ENCODE assay signal across 10 mouse cellular contexts in genomic region chr17:50545274-50545673, GRCm38 (mm10). TPM values are rescaled to one million over a fixed set of nuclear protein-coding genes. Genes with fewer than 3 reads are reported as not detected.
DNase-seq lines count a peak whose midpoint lies in the region; ATAC-seq and TF ChIP-seq lines count a peak whose summit lies in the region.
"Had no signal": no experiment of that assay in that cellular context is flagged by ENCODE, and none has a peak within 500 bp of the region (broad histone marks: within the 10 kb centered on the region; RNA-seq: fewer than 3 reads in every experiment).

No protein-coding gene starts in this region.

- no peaks in the 10 kb centered on the region for H3K4me1 ChIP-seq in hindbrain, postnatal 0 days (ENCODE audit: insufficient read depth, low read length)
- no peaks in the 10 kb centered on the region for H3K4me1 ChIP-seq in hindbrain, embryonic 11.5 days (replicated peaks; ENCODE audit: control insufficient read depth, insufficient read depth, low read length)
- no peaks in the 10 kb centered on the region for H3K4me1 ChIP-seq in intestine, embryonic 14.5 days (replicated peaks; ENCODE audit: control insufficient read depth, insufficient read depth, low read length)
- H3K4me1 ChIP-seq: hindbrain, embryonic 10.5 days had no signal

- DNase-seq in hindbrain, postnatal 0 days (ENCODE audit: low spot score): no peak
- no peak for DNase-seq in hindbrain, embryonic 11.5 days (ENCODE audit: low spot score)
- DNase-seq in brain, adult 2 months (ENCODE audit: low read depth, low spot score): peak; percentile 80
- peak; percentile 60 for DNase-seq in intestine, embryonic 14.5 days (ENCODE audit: low spot score)
- no peak for DNase-seq in left cerebral cortex, postnatal 25 days (ENCODE audit: low spot score in 2 of 2)
- DNase-seq in urinary bladder, postnatal 14 days (ENCODE audit: low spot score): no peak
- DNase-seq in gastrocnemius, postnatal 36 days: no peak
- DNase-seq: B cell, adult 2 months had no signal

- 77% methylated on average over 6 of the region's 6 CpGs for WGBS in hindbrain, postnatal 0 days
- WGBS in hindbrain, embryonic 11.5 days: 85% methylated on average over 6 of the region's 6 CpGs
- WGBS in intestine, embryonic 14.5 days: 59% methylated on average over 6 of the region's 6 CpGs

- no peaks in the 10 kb centered on the region for H3K9me3 ChIP-seq in hindbrain, postnatal 0 days (ENCODE audit: low read length)
- no peaks in the 10 kb centered on the region for H3K9me3 ChIP-seq in hindbrain, embryonic 11.5 days (ENCODE audit: control insufficient read depth, low read length)
- no peaks in the 10 kb centered on the region; the same call in 1 of the 2 replicates for H3K9me3 ChIP-seq in intestine, embryonic 14.5 days (ENCODE audit: control insufficient read depth, low read length)

- no peak overlapping the region for H3K4me2 ChIP-seq in hindbrain, postnatal 0 days (ENCODE audit: low read depth, low read length)
- H3K4me2 ChIP-seq in hindbrain, embryonic 11.5 days (replicated peaks; ENCODE audit: low read depth, low read length): no peak overlapping the region
- no peak overlapping the region for H3K4me2 ChIP-seq in intestine, embryonic 14.5 days (ENCODE audit: low read length)

- H3K9ac ChIP-seq in hindbrain, postnatal 0 days (replicated peaks; ENCODE audit: low read length): no peak overlapping the region
- H3K9ac ChIP-seq in hindbrain, embryonic 11.5 days (ENCODE audit: low read depth, low read length): no peak overlapping the region
- no peak overlapping the region for H3K9ac ChIP-seq in intestine, embryonic 14.5 days (ENCODE audit: low read length)

- no peaks in the 10 kb centered on the region for H3K36me3 ChIP-seq in hindbrain, postnatal 0 days (ENCODE audit: insufficient read depth, low read length)
- no peaks in the 10 kb centered on the region for H3K36me3 ChIP-seq in hindbrain, embryonic 11.5 days (ENCODE audit: control insufficient read depth, insufficient read depth, low read length)
- H3K36me3 ChIP-seq in intestine, embryonic 14.5 days (ENCODE audit: control insufficient read depth, insufficient read depth, low read length): no peaks in the 10 kb centered on the region

- no peaks in the 10 kb centered on the region for H3K27me3 ChIP-seq in hindbrain, postnatal 0 days (ENCODE audit: insufficient read depth, low read length)
- H3K27me3 ChIP-seq in hindbrain, embryonic 11.5 days (ENCODE audit: control insufficient read depth, insufficient read depth, low read length): no peaks in the 10 kb centered on the region
- no peaks in the 10 kb centered on the region for H3K27me3 ChIP-seq in intestine, embryonic 14.5 days (replicated peaks; ENCODE audit: control insufficient read depth, insufficient read depth, low read length)

- TF ChIP-seq CTCF in hindbrain, postnatal 0 days (IDR thresholded peaks at IDR 0.05; ENCODE audit: low read depth): no peak

- no peak overlapping the region for H3K4me3 ChIP-seq in hindbrain, postnatal 0 days (ENCODE audit: low read length)
- no peak overlapping the region for H3K4me3 ChIP-seq in hindbrain, embryonic 11.5 days (ENCODE audit: low read depth, low read length)
- no peak overlapping the region for H3K4me3 ChIP-seq in intestine, embryonic 14.5 days (ENCODE audit: low read depth, low read length)
- H3K4me3 ChIP-seq: hindbrain, embryonic 10.5 days had no signal

- H3K27ac ChIP-seq in hindbrain, postnatal 0 days: no peak overlapping the region
- no peak overlapping the region for H3K27ac ChIP-seq in hindbrain, embryonic 11.5 days (ENCODE audit: low read depth, low read length)
- H3K27ac ChIP-seq in intestine, embryonic 14.5 days (ENCODE audit: low read depth): peak overlapping the region; percentile 64; the same call in 1 of the 2 replicates
- H3K27ac ChIP-seq: hindbrain, embryonic 10.5 days had no signal

- 0 out of 2 replicates have a peak, but pooled peaks have one; percentile 35 for ATAC-seq in hindbrain, postnatal 0 days
- ATAC-seq in hindbrain, embryonic 11.5 days (ENCODE audit: low FRiP score): no peak
- ATAC-seq in intestine, embryonic 14.5 days (replicated peaks; ENCODE audit: low FRiP score, low TSS enrichment, low read depth): peak; percentile 93
- peak; percentile 85 for ATAC-seq in megakaryocyte-erythroid progenitor cell, adult 5-6 weeks (replicated peaks; ENCODE audit: low FRiP score, low TSS enrichment, poor library complexity, severe bottlenecking)

- intact Hi-C loops in left cerebral cortex, postnatal 25 days (cut with DNase I): no loop called here
- intact Hi-C loops in gastrocnemius, postnatal 36 days (cut with DNase I): no loop called here

RNA-seq across cellular contexts. Expression of gene Plcl2, which starts 36.1 kb away (rescaled TPM):
- total RNA-seq in hindbrain, postnatal 0 days (2014; rRNA removed): 41.2 and 45.1 TPM in 2 replicates
- polyA plus RNA-seq in hindbrain, postnatal 0 days (2015; fragmentation: Nextera tagmentation; extraction: Ambion mirVana): 7.9 and 8.3 TPM in 2 replicates
- 6.7 and 7.2 TPM in 2 replicates for polyA plus RNA-seq in hindbrain, embryonic 11.5 days (2014; fragmentation: Nextera tagmentation; extraction: Ambion mirVana)
- polyA plus RNA-seq in intestine, embryonic 14.5 days (2014; fragmentation: Nextera tagmentation; extraction: Ambion mirVana): 6.7 and 7.6 TPM in 2 replicates
- 42.4 and 61.8 TPM in 2 replicates for total RNA-seq in megakaryocyte-erythroid progenitor cell, adult 5-6 weeks (2014; fragmentation: Nextera tagmentation)
- 44.0 and 47.5 TPM in 2 replicates for total RNA-seq in megakaryocyte-erythroid progenitor cell, adult 5-6 weeks (2017)
- 10 to 100 TPM; 84.0 to 85.2 TPM for total RNA-seq in left cerebral cortex, postnatal 25 days (2021)
- total RNA-seq in gastrocnemius, postnatal 36 days (2021): 10 to 100 TPM; 27.5 to 31.2 TPM

Comparison
In these comparisons a context has a peak if more than half of its experiments do, and no peak if none do; other contexts are left out.
1. DNase-seq: peak in brain, adult 2 months (single experiment) and intestine, embryonic 14.5 days (single experiment); none in hindbrain, postnatal 0 days (single experiment), hindbrain, embryonic 11.5 days (single experiment), left cerebral cortex, postnatal 25 days (0 of 2), urinary bladder, postnatal 14 days (single experiment) and gastrocnemius, postnatal 36 days (0 of 2).